Mouse (Mus musculus) neural tube, embryonic 14.5 days (tissue): ENCODE measurements at regions not wholly inside any gene's neighbourhood (a gene's known extent, or its start where the extent isn't known, plus 50 kb on each side); places are given as distances from the start of the nearest gene placed in this dataset.

Experiments used
- ATAC-seq: fragments of 200-750 bp; cut with Nextera tagmentation; 2 replicates; pipeline ENCODE4 v1.8.0; 2017; ENCODE audit warnings: low read depth, mild to moderate bottlenecking, moderate TSS enrichment, moderate library complexity
- H3K27ac ChIP-seq: fragments of 300-500 bp; sonication (generic); 2 replicates; pipeline ENCODE4 v1.5.1; 2014; ENCODE audit warnings: low read depth, mild to moderate bottlenecking, control low read depth, low read length, moderate library complexity, mixed read lengths
- H3K27me3 ChIP-seq: fragments of 300-500 bp; sonication (generic); 2 replicates; pipeline ENCODE4 v1.6.1; 2014; ENCODE audit warnings: low read length; ENCODE audit not compliant: control insufficient read depth, insufficient read depth
- H3K36me3 ChIP-seq: fragments of 300-500 bp; sonication (generic); 2 replicates; pipeline ENCODE4 v1.6.1; 2014; ENCODE audit warnings: low read length, mixed read lengths; ENCODE audit not compliant: control insufficient read depth, insufficient read depth
- H3K4me1 ChIP-seq: fragments of 300-500 bp; sonication (generic); 2 replicates; pipeline ENCODE4 v1.6.1; 2014; ENCODE audit warnings: low read length; ENCODE audit not compliant: control insufficient read depth, insufficient read depth
- H3K4me2 ChIP-seq: fragments of 300-500 bp; sonication (generic); 2 replicates; pipeline ENCODE4 v1.6.1; 2014; ENCODE audit warnings: mild to moderate bottlenecking, low read depth, low read length, control low read depth
- H3K4me3 ChIP-seq: fragments of 300-500 bp; sonication (generic); 2 replicates; pipeline ENCODE4 v1.5.1; 2014; ENCODE audit warnings: low read depth, low read length, control low read depth, mixed read lengths
- H3K9ac ChIP-seq: fragments of 300-500 bp; sonication (generic); replicated peaks from 2 replicates; pipeline ENCODE4 v1.6.1; 2014; ENCODE audit warnings: low read depth, mild to moderate bottlenecking, control low read depth, low read length, mixed read lengths
- H3K9me3 ChIP-seq: fragments of 300-500 bp; sonication (generic); 2 replicates; pipeline ENCODE4 v1.6.1; 2016; ENCODE audit warnings: low read length; ENCODE audit not compliant: control insufficient read depth
- WGBS: fragments of 180-500 bp; shearing (Covaris S2); extraction: QIAGEN DNeasy Blood & Tissue Kit; methylation state at CpG from one replicate; pipeline ENCODE4 v1.1.7; 2014; 5-methylcytosine and 5-hydroxymethylcytosine counted together

DNA sequence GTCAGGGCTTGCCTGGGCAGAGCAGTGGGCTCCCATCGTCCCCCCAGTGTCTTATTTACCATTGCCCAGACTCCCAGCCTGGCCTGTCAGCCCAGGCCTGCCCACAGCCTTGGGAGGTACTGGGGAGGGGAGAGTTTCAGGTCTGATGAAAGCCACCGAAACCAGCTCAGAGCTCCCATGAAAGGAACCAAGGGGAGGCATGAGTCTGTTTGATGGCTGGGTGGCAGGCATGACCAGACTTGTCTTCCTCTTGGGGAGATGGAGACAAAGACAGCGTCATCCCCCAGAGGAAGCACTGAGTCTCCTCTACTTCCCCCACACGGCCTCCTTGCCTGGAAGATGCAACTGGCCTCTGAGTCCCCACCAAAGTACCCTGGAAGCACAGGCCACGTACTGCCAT lies 196.7 kb downstream of the Opa1 start:
- 62% methylated on average over 5 of the region's 5 CpGs for WGBS
- H3K4me2 ChIP-seq, result no peak overlapping the region

GRCm38 (mm10) chr16:29782441-29782840 lies 203.3 kb downstream of the Opa1 start:
- no peak for ATAC-seq
- Histone ChIP-seq H3K4me1 (no peaks in the 10 kb centered on the region), H3K27me3 (no peaks in the 10 kb centered on the region), H3K4me3 (no peak overlapping the region), H3K27ac (no peak overlapping the region), H3K9me3 (no peaks in the 10 kb centered on the region), H3K9ac (no peak overlapping the region), H3K4me2 (no peak overlapping the region), H3K36me3 (no peaks in the 10 kb centered on the region)
- 90% methylated on average over 4 of the region's 4 CpGs for WGBS

More for the DNA sequence above, 196.7 kb downstream of the Opa1 start:
- H3K27ac ChIP-seq, result no peak overlapping the region
- H3K4me1 ChIP-seq, result no peaks in the 10 kb centered on the region
- no peak overlapping the region for H3K9ac ChIP-seq
- no peak for ATAC-seq
- no peaks in the 10 kb centered on the region for H3K36me3 ChIP-seq
- no peak overlapping the region for H3K4me3 ChIP-seq
- H3K27me3 ChIP-seq, result no peaks in the 10 kb centered on the region
- H3K9me3 ChIP-seq, result no peaks in the 10 kb centered on the region

GRCm38 (mm10) chr16:29785114-29785513 lies 206.0 kb downstream of the Opa1 start:
- Histone ChIP-seq H3K9me3 (no peaks in the 10 kb centered on the region), H3K9ac (no peak overlapping the region), H3K4me1 (no peaks in the 10 kb centered on the region), H3K36me3 (no peaks in the 10 kb centered on the region), H3K27ac (no peak overlapping the region), H3K27me3 (no peaks in the 10 kb centered on the region), H3K4me2 (no peak overlapping the region), H3K4me3 (no peak overlapping the region)
- 100% methylated on average over 3 of the region's 3 CpGs for WGBS
- no peak for ATAC-seq

GRCm38 (mm10) chr16:29786540-29786939 lies 207.4 kb downstream of the Opa1 start:
- Histone ChIP-seq H3K4me1 (no peaks in the 10 kb centered on the region), H3K27ac (no peak overlapping the region), H3K4me2 (no peak overlapping the region), H3K9me3 (no peaks in the 10 kb centered on the region), H3K9ac (no peak overlapping the region), H3K27me3 (no peaks in the 10 kb centered on the region), H3K4me3 (no peak overlapping the region), H3K36me3 (no peaks in the 10 kb centered on the region)
- ATAC-seq, result no peak
- WGBS, result 87% methylated on average over 8 of the region's 8 CpGs

DNA sequence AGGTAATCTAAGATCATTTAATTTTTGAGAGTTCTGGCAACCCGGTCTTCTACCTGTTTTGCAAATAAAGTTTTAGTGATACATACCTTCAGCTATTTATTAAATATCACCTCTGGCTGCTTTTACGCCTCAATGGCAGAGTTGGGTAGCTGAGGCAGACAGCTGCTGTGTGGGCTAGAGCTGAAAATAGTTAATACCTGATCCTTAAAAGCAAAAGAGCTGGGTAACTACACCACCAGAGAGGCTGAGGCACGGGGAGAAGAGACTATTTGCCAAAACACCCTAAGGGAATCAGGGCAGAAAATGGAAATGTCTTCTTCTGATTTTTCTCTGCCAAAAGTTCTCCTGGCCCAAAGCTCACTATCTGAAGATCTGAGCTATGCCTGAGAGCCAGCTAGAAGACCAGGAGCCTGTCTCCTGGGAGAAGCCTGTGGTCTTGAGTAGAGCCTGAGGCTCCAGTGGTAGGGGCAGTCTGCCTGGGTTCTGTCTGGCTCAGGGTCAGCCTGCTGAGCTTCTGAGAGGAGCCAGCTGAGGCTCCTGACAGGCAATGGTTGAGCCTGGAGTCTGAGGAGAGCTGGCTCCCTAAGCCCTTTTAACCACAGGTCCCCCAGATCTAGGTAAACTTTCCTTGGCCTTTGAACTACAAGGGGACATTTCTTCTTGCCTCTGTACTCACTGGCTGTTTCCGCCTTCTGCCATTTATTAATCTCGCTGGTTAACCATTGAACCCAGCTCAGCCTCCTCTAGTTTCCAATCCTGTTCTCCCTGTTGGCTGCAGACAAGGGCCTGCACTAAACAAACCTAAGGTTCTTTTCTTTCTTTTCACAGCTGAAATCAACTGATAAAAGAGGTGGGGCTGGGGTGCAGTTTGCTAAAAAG lies 208.7 kb downstream of the Opa1 start:
- H3K4me2 ChIP-seq, result no peak overlapping the region
- H3K4me1 ChIP-seq, result no peaks in the 10 kb centered on the region
- no peak overlapping the region for H3K9ac ChIP-seq
- H3K27me3 ChIP-seq, result no peaks in the 10 kb centered on the region
- no peaks in the 10 kb centered on the region for H3K9me3 ChIP-seq
- no peaks in the 10 kb centered on the region for H3K36me3 ChIP-seq
- H3K27ac ChIP-seq, result no peak overlapping the region
- no peak for ATAC-seq
- H3K4me3 ChIP-seq, result no peak overlapping the region
- WGBS, result 78% methylated on average over 5 of the region's 5 CpGs

- Histone ChIP-seq H3K27me3 (no peaks in the 10 kb centered on the region), H3K9me3 (no peaks in the 10 kb centered on the region), H3K4me1 (no peaks in the 10 kb centered on the region), H3K4me2 (no peak overlapping the region), H3K36me3 (no peaks in the 10 kb centered on the region), H3K9ac (no peak overlapping the region), H3K27ac (no peak overlapping the region), H3K4me3 (no peak overlapping the region)
- ATAC-seq, result no peak
- 88% methylated on average over 3 of the region's 3 CpGs for WGBS
These were observed 210.9 kb downstream of the Opa1 start for GRCm38 (mm10) chr16:29790064-29790463.

GRCm38 (mm10) chr16:29799250-29799649 lies 220.1 kb downstream of the Opa1 start:
- ATAC-seq, result no peak
- Histone ChIP-seq H3K4me3 (no peak overlapping the region), H3K9ac (no peak overlapping the region), H3K4me2 (no peak overlapping the region), H3K27me3 (no peaks in the 10 kb centered on the region), H3K4me1 (no peaks in the 10 kb centered on the region), H3K9me3 (no peaks in the 10 kb centered on the region), H3K27ac (no peak overlapping the region), H3K36me3 (no peaks in the 10 kb centered on the region)
- 57% methylated on average over 3 of the region's 3 CpGs for WGBS

DNA sequence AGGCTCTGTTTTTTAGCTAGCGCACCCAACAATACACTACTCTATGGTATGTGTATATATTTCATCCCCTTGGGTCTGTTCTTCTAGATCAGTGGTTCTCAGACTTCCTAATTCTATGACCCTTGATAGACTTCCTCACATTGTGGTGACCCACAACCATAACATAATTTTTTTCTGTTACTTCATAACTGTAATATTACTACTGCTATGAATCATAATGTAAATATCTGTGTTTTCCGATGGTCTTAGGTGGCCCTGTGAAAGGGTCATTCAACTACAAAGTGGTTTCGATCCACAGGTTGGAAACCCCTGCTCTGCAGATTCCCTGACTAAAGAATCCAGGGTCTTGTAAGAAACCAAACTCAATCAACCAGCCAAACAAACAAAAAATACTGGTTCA lies 220.8 kb downstream of the Opa1 start:
- H3K9me3 ChIP-seq, result no peaks in the 10 kb centered on the region
- H3K9ac ChIP-seq, result no peak overlapping the region
- no peaks in the 10 kb centered on the region for H3K36me3 ChIP-seq
- ATAC-seq, result no peak
- no peak overlapping the region for H3K27ac ChIP-seq
- H3K4me2 ChIP-seq, result no peak overlapping the region
- H3K27me3 ChIP-seq, result no peaks in the 10 kb centered on the region
- no peak overlapping the region for H3K4me3 ChIP-seq
- 69% methylated on average over 3 of the region's 3 CpGs for WGBS
- no peaks in the 10 kb centered on the region for H3K4me1 ChIP-seq

DNA sequence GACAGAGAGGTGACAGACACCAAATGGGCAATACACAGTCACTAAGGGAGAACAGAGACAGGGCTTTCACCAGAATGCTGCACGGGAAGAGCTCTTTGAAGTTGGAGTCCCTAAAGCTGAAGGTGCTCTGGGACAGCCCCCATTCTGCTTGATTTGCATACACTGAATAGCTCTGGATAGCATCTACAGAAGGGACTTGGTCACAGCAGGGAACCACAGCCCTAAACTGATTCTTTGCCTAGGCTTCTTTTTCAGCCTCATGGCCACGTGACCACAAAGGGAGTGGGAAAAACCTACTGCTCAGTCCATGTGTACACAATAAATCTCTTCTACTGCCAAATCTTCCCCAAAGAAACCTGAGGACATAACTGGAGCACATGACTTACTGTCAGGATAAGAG lies 221.3 kb downstream of the Opa1 start:
- no peaks in the 10 kb centered on the region for H3K36me3 ChIP-seq
- H3K27me3 ChIP-seq, result no peaks in the 10 kb centered on the region
- no peak overlapping the region for H3K9ac ChIP-seq
- no peak overlapping the region for H3K4me3 ChIP-seq
- H3K9me3 ChIP-seq, result no peaks in the 10 kb centered on the region
- no peak for ATAC-seq
- no peak overlapping the region for H3K27ac ChIP-seq
- no peak overlapping the region for H3K4me2 ChIP-seq
- no peaks in the 10 kb centered on the region for H3K4me1 ChIP-seq
- WGBS, result 2% methylated on average over 2 of the region's 2 CpGs
